Mouse (Mus musculus) adrenal gland, postnatal 14 days (tissue): ENCODE data around the gene Cep63. TPM values are rescaled to one million over a fixed set of nuclear protein-coding genes. Genes with fewer than 3 reads are reported as not detected.
A peak's percentile ranks its signal among the peaks of the same experiment; 100 is the strongest.

Experiments used
- DNase-seq: peaks from one replicate; pipeline ENCODE4 v3.0.0; 2021; ENCODE audit warnings: mixed read lengths
- long read RNA-seq, 2 experiments: library from polyadenylated mRNA; stranded (forward); transcript quantifications; one replicate each; pipeline ENCODE4 v2.0.0; 2021
- total RNA-seq: library from RNA; stranded (reverse); gene quantifications from 2 replicates; pipeline ENCODE4 v1.2.3, GENCODE M21; 2021

Cep63 gene
- 37.7 and 40.3 TPM in 2 replicates for total RNA-seq
- long read RNA-seq, experiment 1, full-length matches to known transcripts, result 18 of 35 reads
- long read RNA-seq, experiment 1, partial matches to known transcripts, result 0 of 35 reads
- long read RNA-seq, experiment 1, other reads (novel, unspliced or antisense), result 17 of 35 reads
- long read RNA-seq, experiment 2, full-length matches to known transcripts, result 16 of 31 reads
- long read RNA-seq, experiment 2, partial matches to known transcripts, result 1 of 31 reads
- long read RNA-seq, experiment 2, other reads (novel, unspliced or antisense), result 14 of 31 reads

GRCm38 (mm10) chr9:102625983-102626838 lies at the start of gene Cep63, which contains the start of gene Anapc13:
Gene Cep63, minus strand, starts transcription at chr9:102626534.
Gene Anapc13, plus strand, starts transcription at chr9:102626296.
- peak; percentile 99 for DNase-seq

- no peak for DNase-seq
Observed at GRCm38 (mm10) chr9:102675922-102676321, 49.6 kb upstream of the Cep63 start.

- DNase-seq, result peak; percentile 61
Observed at GRCm38 (mm10) chr9:102673381-102673780, 47.0 kb upstream of the Cep63 start.

- no peak for DNase-seq
Observed at GRCm38 (mm10) chr9:102668906-102669305, 42.6 kb upstream of the Cep63 start.

- DNase-seq, result no peak
Observed at GRCm38 (mm10) chr9:102668115-102668514, 41.8 kb upstream of the Cep63 start.

- DNase-seq, result no peak
Observed at GRCm38 (mm10) chr9:102656355-102657095, 30.2 kb upstream of the Cep63 start.

GRCm38 (mm10) chr9:102651199-102651720 lies 24.9 kb upstream of the Cep63 start:
- no peak for DNase-seq

- DNase-seq, result no peak
Observed at GRCm38 (mm10) chr9:102650637-102651036, 24.3 kb upstream of the Cep63 start.

- no peak for DNase-seq
Observed at GRCm38 (mm10) chr9:102649917-102650527, 23.7 kb upstream of the Cep63 start.

- DNase-seq, result no peak
Observed at GRCm38 (mm10) chr9:102647010-102647409, 20.7 kb upstream of the Cep63 start.

- no peak for DNase-seq
Observed at GRCm38 (mm10) chr9:102645119-102645695, 18.9 kb upstream of the Cep63 start.

- peak; percentile 78 for DNase-seq
Observed at GRCm38 (mm10) chr9:102643486-102644101, 17.3 kb upstream of the Cep63 start.

GRCm38 (mm10) chr9:102643071-102643485 lies 16.7 kb upstream of the Cep63 start:
- DNase-seq, result no peak

GRCm38 (mm10) chr9:102641531-102641930 lies 15.2 kb upstream of the Cep63 start:
- no peak for DNase-seq

- DNase-seq, result no peak
Observed at GRCm38 (mm10) chr9:102639510-102639909, 13.2 kb upstream of the Cep63 start.

- no peak for DNase-seq
Observed at GRCm38 (mm10) chr9:102638963-102639362, 12.6 kb upstream of the Cep63 start.

GRCm38 (mm10) chr9:102637115-102637514 lies 10.8 kb upstream of the Cep63 start:
- DNase-seq, result no peak

GRCm38 (mm10) chr9:102636553-102636952 lies 10.2 kb upstream of the Cep63 start:
- DNase-seq, result peak; percentile 79

- no peak for DNase-seq
Observed at GRCm38 (mm10) chr9:102634453-102634852, 8.1 kb upstream of the Cep63 start.

GRCm38 (mm10) chr9:102632923-102633537 lies 6.7 kb upstream of the Cep63 start:
- peak; percentile 74 for DNase-seq

- no peak for DNase-seq
Observed at GRCm38 (mm10) chr9:102632173-102632572, 5.8 kb upstream of the Cep63 start.
